Mouse (Mus musculus): Measurements from ENCODE around the gene Aqp2. TPM values are rescaled to one million over a fixed set of nuclear protein-coding genes. Genes with fewer than 3 reads are reported as not detected.

Gene Aqp2
- polyA plus RNA-seq, 1 experiment from 2014 or later = not detected

GRCm38 (mm10) chr15:99600986-99601822 is 22.3 kb downstream of the Aqp2 start, which contains the start of gene Aqp6:
Aqp6 (plus strand) TSS chr15:99601400.
- Histone ChIP-seq H3K27ac (replicated peaks in 1 of 2; ENCODE audit: control insufficient read depth in 1 of 2, insufficient read depth in 1 of 2, low read depth in 2 of 2, low read length in 2 of 2) (no peak within 1 kb of the TSS), H3K4me3 (ENCODE audit: control insufficient read depth in 1 of 2, insufficient read depth in 1 of 2, low read depth in 1 of 2, low read length in 2 of 2) (no peak within 1 kb of the TSS), H3K9me3 (ENCODE audit: control insufficient read depth, low read length) (no peaks in the 10 kb centered on the region), H3K27me3 (ENCODE audit: control insufficient read depth, insufficient read depth, low read length) (peaks cover 39% of the 10 kb centered on the region), H3K4me2 (ENCODE audit: low read length) (no peak within 1 kb of the TSS), H3K4me1 (ENCODE audit: control insufficient read depth in 2 of 2, insufficient read depth in 2 of 2, low read length in 2 of 2) (peaks cover 17 to 21% of the 10 kb centered on the region in 2 experiments), H3K36me3 (ENCODE audit: control insufficient read depth, insufficient read depth, low read length) (no peaks in the 10 kb centered on the region), H3K9ac (ENCODE audit: low read length) (no peak within 1 kb of the TSS)
- no peak for ATAC-seq (ENCODE audit: insufficient number of reproducible peaks, insufficient read depth, low FRiP score, low read depth)
- WGBS = 58% methylated on average over 22 of the region's 22 CpGs

DNA sequence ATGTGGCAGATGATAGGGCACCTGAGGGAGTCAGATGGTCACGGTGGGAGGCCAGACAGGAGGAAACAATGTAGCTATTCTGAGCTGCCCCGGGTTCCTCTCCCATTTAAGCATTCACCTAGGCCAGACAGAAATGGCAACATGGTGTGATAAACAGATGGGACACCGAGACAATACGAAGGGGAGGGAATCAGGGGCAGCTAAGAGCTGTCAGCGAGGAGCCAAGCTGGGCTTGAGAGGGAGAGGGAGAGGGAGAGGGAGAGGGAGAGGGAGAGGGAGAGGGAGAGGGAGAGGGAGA is 22.9 kb downstream of the Aqp2 start:
- Histone ChIP-seq H3K4me1 (ENCODE audit: control insufficient read depth in 2 of 2, insufficient read depth in 2 of 2, low read length in 2 of 2) (peaks cover 17 to 21% of the 10 kb centered on the region in 2 experiments), H3K27ac (replicated peaks in 1 of 2; ENCODE audit: control insufficient read depth in 1 of 2, insufficient read depth in 1 of 2, low read depth in 2 of 2, low read length in 2 of 2) (no peak overlapping the region), H3K4me3 (ENCODE audit: control insufficient read depth in 1 of 2, insufficient read depth in 1 of 2, low read depth in 1 of 2, low read length in 2 of 2) (no peak overlapping the region), H3K27me3 (ENCODE audit: control insufficient read depth, insufficient read depth, low read length) (peaks cover 39% of the 10 kb centered on the region), H3K9ac (ENCODE audit: low read length) (no peak overlapping the region), H3K9me3 (ENCODE audit: control insufficient read depth, low read length) (no peaks in the 10 kb centered on the region), H3K36me3 (ENCODE audit: control insufficient read depth, insufficient read depth, low read length) (no peaks in the 10 kb centered on the region), H3K4me2 (ENCODE audit: low read length) (no peak overlapping the region)
- WGBS = 16% methylated on average over 5 of the region's 5 CpGs
- no peak for ATAC-seq (ENCODE audit: insufficient number of reproducible peaks, insufficient read depth, low FRiP score, low read depth)

- H3K36me3 ChIP-seq (ENCODE audit: control insufficient read depth, insufficient read depth, low read length) = no peaks in the 10 kb centered on the region
- peaks cover 34% of the 10 kb centered on the region for H3K27me3 ChIP-seq (ENCODE audit: control insufficient read depth, insufficient read depth, low read length)
- no peak overlapping the region for H3K9ac ChIP-seq (ENCODE audit: low read length)
- no peak overlapping the region for H3K4me3 ChIP-seq (ENCODE audit: control insufficient read depth in 1 of 2, insufficient read depth in 1 of 2, low read depth in 1 of 2, low read length in 2 of 2)
- peaks cover 19 to 21% of the 10 kb centered on the region in 2 experiments for H3K4me1 ChIP-seq (ENCODE audit: control insufficient read depth in 2 of 2, insufficient read depth in 2 of 2, low read length in 2 of 2)
- ATAC-seq (ENCODE audit: insufficient number of reproducible peaks, insufficient read depth, low FRiP score, low read depth) = no peak
- H3K27ac ChIP-seq (replicated peaks in 1 of 2; ENCODE audit: control insufficient read depth in 1 of 2, insufficient read depth in 1 of 2, low read depth in 2 of 2, low read length in 2 of 2) = no peak overlapping the region
- H3K9me3 ChIP-seq (ENCODE audit: control insufficient read depth, low read length) = no peaks in the 10 kb centered on the region
- WGBS = 67% methylated on average over 17 of the region's 17 CpGs
- H3K4me2 ChIP-seq (ENCODE audit: low read length) = no peak overlapping the region
Measured at GRCm38 (mm10) chr15:99602206-99602820, 23.5 kb downstream of the Aqp2 start.

DNA sequence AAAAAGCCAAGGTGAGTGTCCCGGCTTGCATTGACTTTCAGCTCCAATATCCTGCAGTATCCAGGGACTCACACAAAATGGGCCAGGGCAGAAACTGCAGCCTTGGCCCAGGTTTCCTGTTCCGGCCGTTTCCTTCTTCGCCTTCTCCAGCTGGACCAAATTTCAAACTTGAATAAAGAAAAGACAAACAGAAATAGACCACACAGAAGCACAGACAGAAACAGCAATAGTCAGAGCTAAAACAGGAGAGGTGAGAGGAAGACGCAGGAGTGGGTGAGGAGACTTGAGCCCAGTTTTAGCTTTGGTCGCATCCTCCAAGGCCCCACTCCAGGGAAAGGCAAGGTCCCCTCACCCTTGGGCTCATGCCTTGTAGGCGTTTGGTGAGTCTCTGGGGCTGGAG is 24.4 kb downstream of the Aqp2 start:
- peak overlapping the region in 1 of 2 experiments; percentile 12; a peak in 1 of 4 replicates for H3K27ac ChIP-seq (replicated peaks in 1 of 2; ENCODE audit: control insufficient read depth in 1 of 2, insufficient read depth in 1 of 2, low read depth in 2 of 2, low read length in 2 of 2)
- H3K9me3 ChIP-seq (ENCODE audit: control insufficient read depth, low read length) = no peaks in the 10 kb centered on the region
- H3K4me1 ChIP-seq (ENCODE audit: control insufficient read depth in 2 of 2, insufficient read depth in 2 of 2, low read length in 2 of 2) = peaks cover 23 to 24% of the 10 kb centered on the region in 2 experiments
- H3K4me3 ChIP-seq (ENCODE audit: control insufficient read depth in 1 of 2, insufficient read depth in 1 of 2, low read depth in 1 of 2, low read length in 2 of 2) = no peak overlapping the region
- 76% methylated on average over 7 of the region's 7 CpGs for WGBS
- no peak for ATAC-seq (ENCODE audit: insufficient number of reproducible peaks, insufficient read depth, low FRiP score, low read depth)
- H3K36me3 ChIP-seq (ENCODE audit: control insufficient read depth, insufficient read depth, low read length) = no peaks in the 10 kb centered on the region
- no peak overlapping the region for H3K4me2 ChIP-seq (ENCODE audit: low read length)
- no peak overlapping the region for H3K9ac ChIP-seq (ENCODE audit: low read length)
- peaks cover 25% of the 10 kb centered on the region; the same call in 1 of the 2 replicates for H3K27me3 ChIP-seq (ENCODE audit: control insufficient read depth, insufficient read depth, low read length)

GRCm38 (mm10) chr15:99605595-99605994 is 26.7 kb downstream of the Aqp2 start:
- ATAC-seq (ENCODE audit: insufficient number of reproducible peaks, insufficient read depth, low FRiP score, low read depth) = no peak
- H3K9ac ChIP-seq (ENCODE audit: low read length) = no peak overlapping the region

GRCm38 (mm10) chr15:99606515-99606914 is 27.7 kb downstream of the Aqp2 start:
- no peaks in the 10 kb centered on the region for H3K9me3 ChIP-seq (ENCODE audit: control insufficient read depth, low read length)
- H3K4me2 ChIP-seq (ENCODE audit: low read length) = no peak overlapping the region
- H3K9ac ChIP-seq (ENCODE audit: low read length) = no peak overlapping the region
- no peaks in the 10 kb centered on the region for H3K36me3 ChIP-seq (ENCODE audit: control insufficient read depth, insufficient read depth, low read length)
- peaks cover 6% of the 10 kb centered on the region; the same call in 1 of the 2 replicates for H3K27me3 ChIP-seq (ENCODE audit: control insufficient read depth, insufficient read depth, low read length)
- no peak for ATAC-seq (ENCODE audit: insufficient number of reproducible peaks, insufficient read depth, low FRiP score, low read depth)
- H3K27ac ChIP-seq (replicated peaks in 1 of 2; ENCODE audit: control insufficient read depth in 1 of 2, insufficient read depth in 1 of 2, low read depth in 2 of 2, low read length in 2 of 2) = no peak overlapping the region
- WGBS = 46% methylated on average over 5 of the region's 5 CpGs
- peaks cover 16 to 21% of the 10 kb centered on the region in 2 experiments; a peak in 3 of 4 replicates for H3K4me1 ChIP-seq (ENCODE audit: control insufficient read depth in 2 of 2, insufficient read depth in 2 of 2, low read length in 2 of 2)
- H3K4me3 ChIP-seq (ENCODE audit: control insufficient read depth in 1 of 2, insufficient read depth in 1 of 2, low read depth in 1 of 2, low read length in 2 of 2) = no peak overlapping the region

More at GRCm38 (mm10) chr15:99605595-99605994, 26.7 kb downstream of the Aqp2 start:
- H3K4me2 ChIP-seq (ENCODE audit: low read length) = no peak overlapping the region
- whole genome bisulfite sequencing = 74% methylated on average over 3 of the region's 3 CpGs
- no peak overlapping the region for H3K27ac ChIP-seq (replicated peaks in 1 of 2; ENCODE audit: control insufficient read depth in 1 of 2, insufficient read depth in 1 of 2, low read depth in 2 of 2, low read length in 2 of 2)
- peaks cover 7% of the 10 kb centered on the region; the same call in 1 of the 2 replicates for H3K27me3 ChIP-seq (ENCODE audit: control insufficient read depth, insufficient read depth, low read length)
- no peaks in the 10 kb centered on the region for H3K9me3 ChIP-seq (ENCODE audit: control insufficient read depth, low read length)
- H3K4me1 ChIP-seq (ENCODE audit: control insufficient read depth in 2 of 2, insufficient read depth in 2 of 2, low read length in 2 of 2) = peaks cover 15 to 21% of the 10 kb centered on the region in 2 experiments; a peak in 3 of 4 replicates
- H3K36me3 ChIP-seq (ENCODE audit: control insufficient read depth, insufficient read depth, low read length) = no peaks in the 10 kb centered on the region
- H3K4me3 ChIP-seq (ENCODE audit: control insufficient read depth in 1 of 2, insufficient read depth in 1 of 2, low read depth in 1 of 2, low read length in 2 of 2) = no peak overlapping the region

- 33% methylated on average over 10 of the region's 10 CpGs for WGBS
- Histone ChIP-seq H3K4me3 (ENCODE audit: control insufficient read depth in 1 of 2, insufficient read depth in 1 of 2, low read depth in 1 of 2, low read length in 2 of 2) (no peak overlapping the region), H3K4me1 (ENCODE audit: control insufficient read depth in 2 of 2, insufficient read depth in 2 of 2, low read length in 2 of 2) (peaks cover 14 to 19% of the 10 kb centered on the region in 2 experiments; a peak in 3 of 4 replicates), H3K36me3 (ENCODE audit: control insufficient read depth, insufficient read depth, low read length) (no peaks in the 10 kb centered on the region), H3K9me3 (ENCODE audit: control insufficient read depth, low read length) (no peaks in the 10 kb centered on the region), H3K9ac (ENCODE audit: low read length) (no peak overlapping the region), H3K4me2 (ENCODE audit: low read length) (no peak overlapping the region), H3K27ac (replicated peaks in 1 of 2; ENCODE audit: control insufficient read depth in 1 of 2, insufficient read depth in 1 of 2, low read depth in 2 of 2, low read length in 2 of 2) (no peak overlapping the region), H3K27me3 (ENCODE audit: control insufficient read depth, insufficient read depth, low read length) (peaks cover 2% of the 10 kb centered on the region; the same call in 1 of the 2 replicates)
- no peak for ATAC-seq (ENCODE audit: insufficient number of reproducible peaks, insufficient read depth, low FRiP score, low read depth)
Measured at GRCm38 (mm10) chr15:99607388-99608113, 28.7 kb downstream of the Aqp2 start.
